Mouse (Mus musculus) liver, embryonic 11.5 days (tissue): Measurements from ENCODE around the gene Xkr7. TPM values are rescaled to one million over a fixed set of nuclear protein-coding genes. Genes with fewer than 3 reads are reported as not detected.

Experiments used
- ATAC-seq: fragments of 200-750 bp; cut with Nextera tagmentation; replicated peaks from 2 replicates; pipeline ENCODE4 v1.8.0; 2017; ENCODE audit warnings: moderate number of reproducible peaks, mild to moderate bottlenecking, moderate TSS enrichment, moderate library complexity; ENCODE audit not compliant: low FRiP score
- DNase-seq: peaks from one replicate; pipeline ENCODE4 v3.0.0-alpha.2; 2017; ENCODE audit warnings: low spot score
- H3K27ac ChIP-seq: fragments of 300-500 bp; sonication (generic); 2 replicates; pipeline ENCODE4 v1.5.1; 2014; ENCODE audit warnings: mild to moderate bottlenecking, low read depth, low read length, control low read depth
- H3K27me3 ChIP-seq: fragments of 300-500 bp; sonication (generic); replicated peaks from 2 replicates; pipeline ENCODE4 v1.6.1; 2014; ENCODE audit warnings: low read length, mixed read lengths; ENCODE audit not compliant: control insufficient read depth, insufficient read depth
- H3K36me3 ChIP-seq: fragments of 300-500 bp; sonication (generic); 2 replicates; pipeline ENCODE4 v1.6.1; 2014; ENCODE audit warnings: mild to moderate bottlenecking, low read length, moderate library complexity, mixed read lengths; ENCODE audit not compliant: control insufficient read depth, insufficient read depth
- H3K4me1 ChIP-seq: fragments of 300-500 bp; sonication (generic); replicated peaks from 2 replicates; pipeline ENCODE4 v1.6.1; 2014; ENCODE audit warnings: low read length, mixed read lengths; ENCODE audit not compliant: control insufficient read depth, insufficient read depth
- H3K4me2 ChIP-seq: fragments of 300-500 bp; sonication (generic); 2 replicates; pipeline ENCODE4 v1.6.1; 2014; ENCODE audit warnings: mild to moderate bottlenecking, control low read depth, moderate library complexity
- H3K4me3 ChIP-seq: fragments of 300-500 bp; sonication (generic); 2 replicates; pipeline ENCODE4 v1.5.1; 2014; ENCODE audit warnings: low read depth, low read length, control low read depth
- H3K9ac ChIP-seq: fragments of 300-500 bp; sonication (generic); 2 replicates; pipeline ENCODE4 v1.6.1; 2014; ENCODE audit warnings: low read depth, low read length, control low read depth
- H3K9me3 ChIP-seq: fragments of 300-500 bp; sonication (generic); 2 replicates; pipeline ENCODE4 v1.6.1; 2016; ENCODE audit warnings: low read length, inconsistent platforms, mixed read lengths; ENCODE audit not compliant: control insufficient read depth
- WGBS: fragments of 180-500 bp; shearing (Covaris S2); extraction: QIAGEN DNeasy Blood & Tissue Kit; methylation state at CpG from one replicate; pipeline ENCODE4 v1.1.7; 2014; 5-methylcytosine and 5-hydroxymethylcytosine counted together
- polyA plus RNA-seq: library from polyadenylated mRNA; unstranded; fragments of >200 nt; fragmentation: Nextera tagmentation; extraction: Ambion mirVana; gene quantifications from 2 replicates; pipeline ENCODE4 v1.2.1, GENCODE M21; 2014

Xkr7 gene
- polyA plus RNA-seq, 1 experiment from 2014 or later, result not detected

GRCm38 (mm10) chr2:153058365-153058764, 26.7 kb downstream of the Xkr7 start:
- Histone ChIP-seq H3K4me2 (no peak overlapping the region), H3K36me3 (no peaks in the 10 kb centered on the region), H3K4me3 (no peak overlapping the region), H3K4me1 (peaks cover under 1% of the 10 kb centered on the region; the same call in 1 of the 2 replicates), H3K27me3 (peaks cover 10% of the 10 kb centered on the region; the same call in 1 of the 2 replicates), H3K9ac (no peak overlapping the region), H3K27ac (no peak overlapping the region), H3K9me3 (no peaks in the 10 kb centered on the region)
- 62% methylated on average over 4 of the region's 4 CpGs for WGBS
- ATAC-seq (no peak), DNase-seq (no peak)

GRCm38 (mm10) chr2:153060216-153060615, 28.6 kb downstream of the Xkr7 start:
- Histone ChIP-seq H3K27ac (no peak overlapping the region), H3K9ac (no peak overlapping the region), H3K4me3 (no peak overlapping the region), H3K27me3 (peaks cover 3% of the 10 kb centered on the region; the same call in 1 of the 2 replicates), H3K4me2 (no peak overlapping the region), H3K9me3 (no peaks in the 10 kb centered on the region), H3K36me3 (no peaks in the 10 kb centered on the region), H3K4me1 (peaks cover 4% of the 10 kb centered on the region)
- WGBS, result 85% methylated on average over 7 of the region's 7 CpGs
- no peak for DNase-seq
- no peak for ATAC-seq

GRCm38 (mm10) chr2:153063394-153063793, 31.7 kb downstream of the Xkr7 start:
- Histone ChIP-seq H3K27me3 (no peaks in the 10 kb centered on the region), H3K4me2 (no peak overlapping the region), H3K27ac (no peak overlapping the region), H3K4me1 (peaks cover 4% of the 10 kb centered on the region), H3K36me3 (no peaks in the 10 kb centered on the region), H3K4me3 (no peak overlapping the region), H3K9ac (no peak overlapping the region), H3K9me3 (no peaks in the 10 kb centered on the region)
- ATAC-seq, result no peak
- WGBS, result 51% methylated on average over 3 of the region's 3 CpGs
- DNase-seq, result no peak

GRCm38 (mm10) chr2:153064190-153064970, 32.7 kb downstream of the Xkr7 start:
- Histone ChIP-seq H3K4me3 (no peak overlapping the region), H3K27me3 (no peaks in the 10 kb centered on the region), H3K9ac (no peak overlapping the region), H3K4me1 (peaks cover 4% of the 10 kb centered on the region), H3K9me3 (no peaks in the 10 kb centered on the region), H3K36me3 (no peaks in the 10 kb centered on the region), H3K27ac (no peak overlapping the region), H3K4me2 (no peak overlapping the region)
- ATAC-seq (no peak), DNase-seq (no peak)
- WGBS, result 53% methylated on average over 9 of the region's 9 CpGs

GRCm38 (mm10) chr2:153065747-153066508, 34.3 kb downstream of the Xkr7 start, which contains the start of gene Ccm2l:
Gene Ccm2l, plus strand, starts transcription at chr2:153065955.
- peaks cover 10% of the 10 kb centered on the region for H3K27me3 ChIP-seq
- no peaks in the 10 kb centered on the region; the same call in 1 of the 2 replicates for H3K36me3 ChIP-seq
- no peak within 1 kb of the TSS for H3K9ac ChIP-seq
- 0 out of 2 replicates have a peak within 1 kb of the TSS, but pooled peaks have one; percentile 14 for H3K4me3 ChIP-seq
- H3K27ac ChIP-seq, result peak within 1 kb of the TSS; percentile 25; the same call in 1 of the 2 replicates
- H3K4me1 ChIP-seq, result peaks cover 4% of the 10 kb centered on the region
- ATAC-seq (no peak), DNase-seq (no peak)
- WGBS, result 35% methylated on average over 12 of the region's 12 CpGs
- H3K4me2 ChIP-seq, result peak within 1 kb of the TSS; percentile 37
- H3K9me3 ChIP-seq, result no peaks in the 10 kb centered on the region

GRCm38 (mm10) chr2:153066991-153067390, 35.3 kb downstream of the Xkr7 start:
- DNase-seq (no peak), ATAC-seq (no peak)
- H3K4me2 ChIP-seq, result no peak overlapping the region; the same call in 1 of the 2 replicates
- H3K9ac ChIP-seq, result no peak overlapping the region
- H3K9me3 ChIP-seq, result no peaks in the 10 kb centered on the region
- no peak overlapping the region for H3K4me3 ChIP-seq
- peaks cover 21% of the 10 kb centered on the region for H3K27me3 ChIP-seq
- 45% methylated on average over 6 of the region's 6 CpGs for WGBS
- no peaks in the 10 kb centered on the region; the same call in 1 of the 2 replicates for H3K36me3 ChIP-seq
- peaks cover 4% of the 10 kb centered on the region for H3K4me1 ChIP-seq
- no peak overlapping the region for H3K27ac ChIP-seq

- ATAC-seq (no peak), DNase-seq (no peak)
- no peaks in the 10 kb centered on the region; the same call in 1 of the 2 replicates for H3K36me3 ChIP-seq
- H3K4me3 ChIP-seq, result no peak overlapping the region
- H3K4me2 ChIP-seq, result no peak overlapping the region
- peaks cover 32% of the 10 kb centered on the region for H3K27me3 ChIP-seq
- WGBS, result 37% methylated on average over 23 of the region's 23 CpGs
- no peak overlapping the region for H3K27ac ChIP-seq
- no peak overlapping the region for H3K9ac ChIP-seq
- H3K9me3 ChIP-seq, result no peaks in the 10 kb centered on the region
- no peaks in the 10 kb centered on the region for H3K4me1 ChIP-seq
These were observed 39.3 kb downstream of the Xkr7 start for GRCm38 (mm10) chr2:153070762-153071490.

GRCm38 (mm10) chr2:153071491-153072184, 40.0 kb downstream of the Xkr7 start:
- H3K4me1 ChIP-seq, result peaks cover 5% of the 10 kb centered on the region; the same call in 1 of the 2 replicates
- 35% methylated on average over 67 of the region's 67 CpGs for WGBS
- no peaks in the 10 kb centered on the region for H3K9me3 ChIP-seq
- ATAC-seq (no peak), DNase-seq (no peak)
- H3K36me3 ChIP-seq, result no peaks in the 10 kb centered on the region; the same call in 1 of the 2 replicates
- peaks cover 32% of the 10 kb centered on the region for H3K27me3 ChIP-seq
- no peak overlapping the region for H3K27ac ChIP-seq
- peak overlapping the region; percentile 54 for H3K4me2 ChIP-seq
- peak overlapping the region; percentile 37 for H3K4me3 ChIP-seq
- H3K9ac ChIP-seq, result no peak overlapping the region
